In the genomic region with DNA sequence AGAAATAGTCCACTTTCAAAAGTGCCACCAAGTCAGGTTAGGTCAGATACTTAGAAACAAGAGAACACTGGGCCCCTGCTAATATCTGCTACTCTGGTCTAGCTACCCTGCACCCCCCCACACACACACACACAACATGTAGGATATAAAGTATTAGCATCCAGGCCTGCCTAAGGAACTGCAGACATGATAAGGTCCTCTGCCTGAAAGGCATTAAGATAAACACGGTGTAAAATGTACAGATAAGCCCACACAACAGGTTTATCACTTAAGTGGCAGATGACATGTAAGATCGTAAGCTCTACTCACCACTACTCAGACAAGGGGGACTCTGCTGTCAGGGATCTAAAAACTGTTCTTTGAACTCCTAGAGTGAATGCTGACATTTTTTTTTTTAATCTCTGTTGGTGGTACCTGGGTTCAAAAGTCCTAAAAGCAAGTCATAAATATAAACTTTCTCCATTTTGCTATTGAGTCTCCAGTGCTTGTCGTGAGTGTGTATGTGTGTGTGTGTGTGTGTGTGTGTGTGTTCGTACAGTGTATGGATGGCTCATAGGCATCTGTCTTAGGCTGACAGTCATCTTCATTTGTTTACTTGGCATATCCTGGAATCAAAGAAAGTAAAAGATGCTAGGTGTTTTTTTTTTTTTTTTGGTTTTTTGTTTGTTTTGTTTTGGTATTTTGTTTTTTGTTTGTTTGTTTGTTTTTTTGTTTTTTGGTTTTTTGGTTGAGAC, we compare ENCODE assay signal across 33 mouse cellular contexts. TPM values are rescaled to one million over a fixed set of nuclear protein-coding genes. Genes with fewer than 3 reads are reported as not detected.
DNase-seq lines count a peak whose midpoint lies in the region; ATAC-seq and TF ChIP-seq lines count a peak whose summit lies in the region.
"Had no signal": no experiment of that assay in that cellular context is flagged by ENCODE, and none has a peak within 500 bp of the region (broad histone marks: within the 10 kb centered on the region; RNA-seq: fewer than 3 reads in every experiment).

No protein-coding gene starts in this region.

- H3K9ac ChIP-seq in heart, embryonic 12.5 days, result no peak overlapping the region
- no peak overlapping the region for H3K9ac ChIP-seq in liver, embryonic 12.5 days
- no peak overlapping the region for H3K9ac ChIP-seq in liver, postnatal 0 days (replicated peaks)
- H3K9ac ChIP-seq in forebrain, embryonic 15.5 days (replicated peaks), result no peak overlapping the region
- H3K9ac ChIP-seq: heart, embryonic 13.5 days; limb, embryonic 15.5 days; lung, embryonic 15.5 days; midbrain, embryonic 12.5 days had no signal

- H3K36me3 ChIP-seq in heart, embryonic 12.5 days, result no peaks in the 10 kb centered on the region
- no peaks in the 10 kb centered on the region for H3K36me3 ChIP-seq in liver, embryonic 12.5 days
- H3K36me3 ChIP-seq in liver, postnatal 0 days (replicated peaks; ENCODE audit: insufficient read depth, low read length), result no peaks in the 10 kb centered on the region
- H3K36me3 ChIP-seq in thymus, adult 2 months (ENCODE audit: control insufficient read depth, insufficient read depth, low read length), result no peaks in the 10 kb centered on the region
- H3K36me3 ChIP-seq in forebrain, embryonic 15.5 days, result no peaks in the 10 kb centered on the region
- H3K36me3 ChIP-seq: heart, embryonic 13.5 days; limb, embryonic 10.5 days; limb, embryonic 15.5 days; lung, embryonic 15.5 days; midbrain, embryonic 12.5 days had no signal

- H3K9me3 ChIP-seq in heart, embryonic 12.5 days (replicated peaks), result 0 out of 2 replicates have a peak, but pooled peaks cover 4% of the 10 kb centered on the region
- no peaks in the 10 kb centered on the region for H3K9me3 ChIP-seq in liver, embryonic 12.5 days (replicated peaks)
- H3K9me3 ChIP-seq in liver, postnatal 0 days (ENCODE audit: low read length), result peaks cover 3% of the 10 kb centered on the region
- no peaks in the 10 kb centered on the region for H3K9me3 ChIP-seq in forebrain, embryonic 15.5 days
- H3K9me3 ChIP-seq: limb, embryonic 10.5 days; limb, embryonic 15.5 days; lung, embryonic 15.5 days; midbrain, embryonic 12.5 days had no signal

- H3K27ac ChIP-seq in heart, embryonic 12.5 days (ENCODE audit: poor library complexity, severe bottlenecking), result no peak overlapping the region
- H3K27ac ChIP-seq in liver, embryonic 12.5 days, result peak overlapping the region; percentile 30; the same call in 1 of the 2 replicates
- no peak overlapping the region for H3K27ac ChIP-seq in liver, postnatal 0 days (ENCODE audit: low read depth)
- no peak overlapping the region for H3K27ac ChIP-seq in thymus, adult 2 months (ENCODE audit: control insufficient read depth, insufficient read depth, low read length)
- no peak overlapping the region for H3K27ac ChIP-seq in forebrain, embryonic 15.5 days (replicated peaks)
- H3K27ac ChIP-seq: gastrocnemius, adult 2 months; heart, embryonic 13.5 days; limb, embryonic 10.5 days; limb, embryonic 15.5 days; lung, embryonic 15.5 days; midbrain, embryonic 12.5 days had no signal

- peak; percentile 87 for TF ChIP-seq EP300 in liver, postnatal 0 days (IDR thresholded peaks at IDR 0.05; ENCODE audit: low read depth)

- H3K4me3 ChIP-seq in heart, embryonic 12.5 days, result no peak overlapping the region
- no peak overlapping the region for H3K4me3 ChIP-seq in liver, embryonic 12.5 days
- H3K4me3 ChIP-seq in liver, postnatal 0 days (ENCODE audit: low read depth, low read length), result no peak overlapping the region
- no peak overlapping the region for H3K4me3 ChIP-seq in thymus, adult 2 months (ENCODE audit: control insufficient read depth, insufficient read depth, low read length)
- no peak overlapping the region for H3K4me3 ChIP-seq in forebrain, embryonic 15.5 days
- H3K4me3 ChIP-seq: gastrocnemius, adult 2 months; heart, embryonic 13.5 days; limb, embryonic 10.5 days; limb, embryonic 15.5 days; lung, embryonic 15.5 days; midbrain, embryonic 12.5 days had no signal

- no peak for TF ChIP-seq CTCF in liver, postnatal 0 days (IDR thresholded peaks at IDR 0.05; ENCODE audit: low read depth)
- TF ChIP-seq CTCF in thymus, adult 2 months (IDR thresholded peaks at IDR 0.05; ENCODE audit: borderline replicate concordance, control insufficient read depth, extremely low read depth, insufficient read depth, low read length, poor library complexity), result no peak

- H3K27me3 ChIP-seq in heart, embryonic 12.5 days (replicated peaks), result no peaks in the 10 kb centered on the region
- H3K27me3 ChIP-seq in liver, embryonic 12.5 days (replicated peaks), result no peaks in the 10 kb centered on the region
- H3K27me3 ChIP-seq in liver, postnatal 0 days (ENCODE audit: insufficient read depth, low read length), result no peaks in the 10 kb centered on the region
- H3K27me3 ChIP-seq in thymus, adult 2 months (ENCODE audit: control insufficient read depth, insufficient read depth, low read length), result no peaks in the 10 kb centered on the region
- H3K27me3 ChIP-seq in forebrain, embryonic 15.5 days, result no peaks in the 10 kb centered on the region
- H3K27me3 ChIP-seq: CH12.LX; heart, embryonic 13.5 days; limb, embryonic 15.5 days; lung, embryonic 15.5 days; midbrain, embryonic 12.5 days had no signal

- intact Hi-C loops in heart, postnatal 25 days (cut with DNase I), result no loop called here

- peaks cover 3% of the 10 kb centered on the region for H3K4me1 ChIP-seq in heart, embryonic 12.5 days (replicated peaks)
- peaks cover 22% of the 10 kb centered on the region for H3K4me1 ChIP-seq in liver, embryonic 12.5 days
- H3K4me1 ChIP-seq in liver, postnatal 0 days (ENCODE audit: insufficient read depth), result no peaks in the 10 kb centered on the region
- H3K4me1 ChIP-seq in thymus, adult 2 months (replicated peaks; ENCODE audit: control insufficient read depth, insufficient read depth, low read length), result no peaks in the 10 kb centered on the region
- no peaks in the 10 kb centered on the region for H3K4me1 ChIP-seq in forebrain, embryonic 15.5 days
- H3K4me1 ChIP-seq: heart, embryonic 13.5 days; lung, embryonic 15.5 days; midbrain, embryonic 12.5 days had no signal

- no peak for DNase-seq in heart, postnatal 4 days
- peak; percentile 66 for DNase-seq in c-Kit-positive CD71-positive TER-119-positive erythroid progenitor cells, embryonic 14.5 days (ENCODE audit: low spot score)
- no peak for DNase-seq in liver, postnatal 0 days
- no peak for DNase-seq in thymus, adult 2 months
- DNase-seq in heart, postnatal 25 days (ENCODE audit: low spot score), result no peak
- DNase-seq: adrenal gland, postnatal 25 days; cerebellum, adult 9-10 months; cerebellum, postnatal 36 days; gastrocnemius, adult 2 months; gastrocnemius, postnatal 36 days; heart, adult 18-20 months; heart, postnatal 10 days; kidney, adult 9 months; kidney, postnatal 10 days; layer of hippocampus, postnatal 36 days; right cerebral cortex, postnatal 4 days; thymus, postnatal 14 days had no signal

- H3K4me2 ChIP-seq in heart, embryonic 12.5 days, result no peak overlapping the region
- peak overlapping the region; percentile 44 for H3K4me2 ChIP-seq in liver, embryonic 12.5 days
- peak overlapping the region; percentile 24; the same call in 1 of the 2 replicates for H3K4me2 ChIP-seq in liver, postnatal 0 days (ENCODE audit: low read depth, low read length)
- no peak overlapping the region for H3K4me2 ChIP-seq in forebrain, embryonic 15.5 days (replicated peaks)
- H3K4me2 ChIP-seq: heart, embryonic 13.5 days; limb, embryonic 15.5 days; lung, embryonic 15.5 days; midbrain, embryonic 12.5 days had no signal

- WGBS in heart, embryonic 12.5 days, result 44% methylated on average over 4 of the region's 4 CpGs
- WGBS in liver, embryonic 12.5 days (ENCODE audit: insufficient replicate concordance), result 32% methylated on average over 4 of the region's 4 CpGs
- 48% methylated on average over 4 of the region's 4 CpGs for WGBS in liver, postnatal 0 days (ENCODE audit: insufficient replicate concordance)
- 94% methylated on average over 4 of the region's 4 CpGs for WGBS in thymus, adult 2 months
- WGBS in forebrain, embryonic 15.5 days, result 92% methylated on average over 4 of the region's 4 CpGs

- no peak for TF ChIP-seq POLR2A in thymus, adult 2 months (IDR thresholded peaks at IDR 0.05; ENCODE audit: control insufficient read depth, extremely low read depth, insufficient read depth, low read length, poor library complexity)

- peak; percentile 25; the same call in 1 of the 2 replicates for ATAC-seq in heart, embryonic 12.5 days (ENCODE audit: insufficient number of reproducible peaks, low FRiP score)
- ATAC-seq in liver, embryonic 12.5 days, result peak; percentile 99
- peak; percentile 48; the same call in 1 of the 2 replicates for ATAC-seq in liver, postnatal 0 days
- ATAC-seq in forebrain, embryonic 15.5 days (replicated peaks), result no peak
- ATAC-seq: forebrain, embryonic 14.5 days; hindbrain, embryonic 16.5 days had no signal

RNA-seq across cellular contexts. Expression of a gene that starts 52.2 kb away (rescaled TPM):
- 0.09 and 0.13 TPM in 2 replicates for polyA plus RNA-seq in heart, embryonic 12.5 days (2016; fragmentation: Nextera tagmentation; extraction: Ambion mirVana)
- total RNA-seq in heart, postnatal 4 days (2021), result under 1 TPM; 0.26 to 0.27 TPM
- not detected in 2 replicates for polyA plus RNA-seq in liver, embryonic 12.5 days (2016; fragmentation: Nextera tagmentation; extraction: Ambion mirVana)
- not detected in 2 replicates for polyA plus RNA-seq in liver, postnatal 0 days (2015; fragmentation: Nextera tagmentation; extraction: Ambion mirVana)
- polyA plus RNA-seq in thymus, adult 2 months (2012; rRNA removed), result 0.20 TPM in 1 of 2 replicates, not detected in the other
- 0.18 TPM in 1 of 2 replicates, not detected in the other for polyA plus RNA-seq in forebrain, embryonic 15.5 days (2015; fragmentation: Nextera tagmentation; extraction: Ambion mirVana)
- under 1 TPM; 0.17 to 0.18 TPM for total RNA-seq in heart, postnatal 25 days (2021)
- total RNA-seq: CH12.LX; neutrophil, adult 5-6 weeks had no signal
- polyA plus RNA-seq: embryonic facial prominence, embryonic 11.5 days; hindbrain, embryonic 11.5 days; intestine, embryonic 14.5 days; limb, embryonic 10.5 days; lung, embryonic 15.5 days; midbrain, embryonic 12.5 days; neural tube, embryonic 11.5 days had no signal

Comparison
In these comparisons a context has a peak if more than half of its experiments do, and no peak if none do; other contexts are left out.
1. H3K4me2 ChIP-seq: peak in liver, embryonic 12.5 days (single experiment) and liver, postnatal 0 days (single experiment); none in heart, embryonic 12.5 days (single experiment) and forebrain, embryonic 15.5 days (single experiment).